Mouse (Mus musculus): ENCODE data around the gene Ttc21b. TPM values are rescaled to one million over a fixed set of nuclear protein-coding genes. Genes with fewer than 3 reads are reported as not detected.
A peak's percentile ranks its signal among the peaks of the same experiment; 100 is the strongest.
"Not testable (repeated sequence)": the region's sequence is repeated elsewhere in the genome, so short reads cannot be mapped to it uniquely, and the experiment has no call there.

The Ttc21b gene
- polyA plus RNA-seq, 1 experiment from 2014 or later = 6.7 TPM

GRCm38 (mm10) chr2:66204218-66204617 is 52.2 kb downstream of the Ttc21b start:
- Histone ChIP-seq H3K27me3 (replicated peaks; ENCODE audit: control insufficient read depth, insufficient read depth, low read length) (no peaks in the 10 kb centered on the region), H3K4me1 (replicated peaks; ENCODE audit: control insufficient read depth, insufficient read depth, low read length) (no peaks in the 10 kb centered on the region), H3K27ac (ENCODE audit: low read depth, low read length) (no peak overlapping the region), H3K36me3 (ENCODE audit: control insufficient read depth, insufficient read depth, low read length) (no peaks in the 10 kb centered on the region; the same call in 1 of the 2 replicates), H3K9me3 (ENCODE audit: control insufficient read depth, low read length) (no peaks in the 10 kb centered on the region), H3K9ac (ENCODE audit: low read depth, low read length) (no peak overlapping the region), H3K4me3 (ENCODE audit: low read depth, low read length) (no peak overlapping the region), H3K4me2 (no peak overlapping the region)
- ATAC-seq (replicated peaks; ENCODE audit: low FRiP score) (0 out of 2 replicates have a peak, but pooled peaks have one; percentile 22), DNase-seq (ENCODE audit: low spot score) (no peak)
- WGBS = 89% methylated on average over 2 of the region's 2 CpGs

- no peaks in the 10 kb centered on the region for H3K4me1 ChIP-seq (replicated peaks; ENCODE audit: control insufficient read depth, insufficient read depth, low read length)
- 39% methylated on average over 3 of the region's 3 CpGs for WGBS
- ATAC-seq (replicated peaks; ENCODE audit: low FRiP score) (no peak), DNase-seq (ENCODE audit: low spot score) (no peak)
- H3K27ac ChIP-seq (ENCODE audit: low read depth, low read length) = no peak overlapping the region
- no peak overlapping the region for H3K4me3 ChIP-seq (ENCODE audit: low read depth, low read length)
- no peaks in the 10 kb centered on the region for H3K27me3 ChIP-seq (replicated peaks; ENCODE audit: control insufficient read depth, insufficient read depth, low read length)
- H3K36me3 ChIP-seq (ENCODE audit: control insufficient read depth, insufficient read depth, low read length) = no peaks in the 10 kb centered on the region
- H3K4me2 ChIP-seq = no peak overlapping the region
- no peaks in the 10 kb centered on the region for H3K9me3 ChIP-seq (ENCODE audit: control insufficient read depth, low read length)
- H3K9ac ChIP-seq (ENCODE audit: low read depth, low read length) = no peak overlapping the region
These were observed 56.2 kb downstream of the Ttc21b start for GRCm38 (mm10) chr2:66200195-66200594.

GRCm38 (mm10) chr2:66191691-66192100 is 64.7 kb downstream of the Ttc21b start:
- no peak for DNase-seq (ENCODE audit: low spot score)
- Histone ChIP-seq H3K9ac (ENCODE audit: low read depth, low read length) (no peak overlapping the region), H3K4me2 (no peak overlapping the region), H3K27ac (ENCODE audit: low read depth, low read length) (no peak overlapping the region), H3K4me1 (replicated peaks; ENCODE audit: control insufficient read depth, insufficient read depth, low read length) (no peaks in the 10 kb centered on the region), H3K9me3 (ENCODE audit: control insufficient read depth, low read length) (no peaks in the 10 kb centered on the region), H3K4me3 (ENCODE audit: low read depth, low read length) (no peak overlapping the region), H3K36me3 (ENCODE audit: control insufficient read depth, insufficient read depth, low read length) (no peaks in the 10 kb centered on the region), H3K27me3 (replicated peaks; ENCODE audit: control insufficient read depth, insufficient read depth, low read length) (no peaks in the 10 kb centered on the region)
- ATAC-seq (replicated peaks; ENCODE audit: low FRiP score) = no peak
- 88% methylated on average over 13 of the region's 13 CpGs for WGBS

GRCm38 (mm10) chr2:66190157-66190556 is 66.3 kb downstream of the Ttc21b start:
- no peak overlapping the region for H3K4me3 ChIP-seq (ENCODE audit: low read depth, low read length)
- ATAC-seq (replicated peaks; ENCODE audit: low FRiP score) (no peak), DNase-seq (ENCODE audit: low spot score) (no peak)
- 89% methylated on average over 5 of the region's 5 CpGs for WGBS
- H3K27me3 ChIP-seq (replicated peaks; ENCODE audit: control insufficient read depth, insufficient read depth, low read length) = no peaks in the 10 kb centered on the region
- no peak overlapping the region for H3K4me2 ChIP-seq
- no peaks in the 10 kb centered on the region for H3K4me1 ChIP-seq (replicated peaks; ENCODE audit: control insufficient read depth, insufficient read depth, low read length)
- H3K9me3 ChIP-seq (ENCODE audit: control insufficient read depth, low read length) = no peaks in the 10 kb centered on the region
- H3K9ac ChIP-seq (ENCODE audit: low read depth, low read length) = no peak overlapping the region
- H3K27ac ChIP-seq (ENCODE audit: low read depth, low read length) = no peak overlapping the region
- no peaks in the 10 kb centered on the region for H3K36me3 ChIP-seq (ENCODE audit: control insufficient read depth, insufficient read depth, low read length)

GRCm38 (mm10) chr2:66189197-66189596 is 67.2 kb downstream of the Ttc21b start:
- H3K27me3 ChIP-seq (replicated peaks; ENCODE audit: control insufficient read depth, insufficient read depth, low read length); H3K36me3 ChIP-seq (ENCODE audit: control insufficient read depth, insufficient read depth, low read length); H3K4me2 ChIP-seq; H3K9me3 ChIP-seq (ENCODE audit: control insufficient read depth, low read length); H3K27ac ChIP-seq (ENCODE audit: low read depth, low read length); H3K4me3 ChIP-seq (ENCODE audit: low read depth, low read length); ATAC-seq (replicated peaks; ENCODE audit: low FRiP score); DNase-seq (ENCODE audit: low spot score); H3K9ac ChIP-seq (ENCODE audit: low read depth, low read length); H3K4me1 ChIP-seq (replicated peaks; ENCODE audit: control insufficient read depth, insufficient read depth, low read length): not testable (repeated sequence)
- 94% methylated on average over 12 of the region's 12 CpGs for WGBS

- no peaks in the 10 kb centered on the region for H3K36me3 ChIP-seq (ENCODE audit: control insufficient read depth, insufficient read depth, low read length)
- DNase-seq (ENCODE audit: low spot score) = no peak
- no peak for ATAC-seq (replicated peaks; ENCODE audit: low FRiP score)
- H3K4me1 ChIP-seq (replicated peaks; ENCODE audit: control insufficient read depth, insufficient read depth, low read length) = no peaks in the 10 kb centered on the region
- no peak overlapping the region for H3K4me2 ChIP-seq
- H3K27ac ChIP-seq (ENCODE audit: low read depth, low read length) = no peak overlapping the region
- 74% methylated on average over 6 of the region's 6 CpGs for WGBS
- H3K27me3 ChIP-seq (replicated peaks; ENCODE audit: control insufficient read depth, insufficient read depth, low read length) = no peaks in the 10 kb centered on the region
- no peak overlapping the region for H3K9ac ChIP-seq (ENCODE audit: low read depth, low read length)
- no peaks in the 10 kb centered on the region for H3K9me3 ChIP-seq (ENCODE audit: control insufficient read depth, low read length)
- H3K4me3 ChIP-seq (ENCODE audit: low read depth, low read length) = no peak overlapping the region
These were observed 68.9 kb downstream of the Ttc21b start for GRCm38 (mm10) chr2:66187520-66187919.

GRCm38 (mm10) chr2:66184431-66185164 is 71.8 kb downstream of the Ttc21b start:
- DNase-seq (ENCODE audit: low spot score) = no peak
- H3K4me2 ChIP-seq = no peak overlapping the region
- H3K36me3 ChIP-seq (ENCODE audit: control insufficient read depth, insufficient read depth, low read length) = no peaks in the 10 kb centered on the region
- no peak overlapping the region for H3K27ac ChIP-seq (ENCODE audit: low read depth, low read length)
- no peaks in the 10 kb centered on the region for H3K9me3 ChIP-seq (ENCODE audit: control insufficient read depth, low read length)
- no peak for ATAC-seq (replicated peaks; ENCODE audit: low FRiP score)
- 81% methylated on average over 7 of the region's 7 CpGs for WGBS
- no peak overlapping the region for H3K4me3 ChIP-seq (ENCODE audit: low read depth, low read length)
- H3K4me1 ChIP-seq (replicated peaks; ENCODE audit: control insufficient read depth, insufficient read depth, low read length) = no peaks in the 10 kb centered on the region
- no peak overlapping the region for H3K9ac ChIP-seq (ENCODE audit: low read depth, low read length)
- no peaks in the 10 kb centered on the region for H3K27me3 ChIP-seq (replicated peaks; ENCODE audit: control insufficient read depth, insufficient read depth, low read length)

- no peak overlapping the region for H3K4me2 ChIP-seq
- H3K9me3 ChIP-seq (ENCODE audit: control insufficient read depth, low read length) = no peaks in the 10 kb centered on the region
- WGBS = 71% methylated on average over 10 of the region's 10 CpGs
These were observed 76.1 kb downstream of the Ttc21b start for GRCm38 (mm10) chr2:66180293-66180692.

GRCm38 (mm10) chr2:66179782-66180181 is 76.6 kb downstream of the Ttc21b start:
- Histone ChIP-seq H3K4me3 (ENCODE audit: low read depth, low read length) (no peak overlapping the region), H3K4me1 (replicated peaks; ENCODE audit: control insufficient read depth, insufficient read depth, low read length) (no peaks in the 10 kb centered on the region), H3K27me3 (replicated peaks; ENCODE audit: control insufficient read depth, insufficient read depth, low read length) (no peaks in the 10 kb centered on the region), H3K9ac (ENCODE audit: low read depth, low read length) (no peak overlapping the region), H3K4me2 (no peak overlapping the region), H3K36me3 (ENCODE audit: control insufficient read depth, insufficient read depth, low read length) (no peaks in the 10 kb centered on the region), H3K27ac (ENCODE audit: low read depth, low read length) (no peak overlapping the region), H3K9me3 (ENCODE audit: control insufficient read depth, low read length) (no peaks in the 10 kb centered on the region)
- no peak for DNase-seq (ENCODE audit: low spot score)
- WGBS = 50% methylated on average over 10 of the region's 10 CpGs
- no peak for ATAC-seq (replicated peaks; ENCODE audit: low FRiP score)

More at GRCm38 (mm10) chr2:66180293-66180692, 76.1 kb downstream of the Ttc21b start:
- H3K9ac ChIP-seq (ENCODE audit: low read depth, low read length) = no peak overlapping the region
- H3K4me1 ChIP-seq (replicated peaks; ENCODE audit: control insufficient read depth, insufficient read depth, low read length) = no peaks in the 10 kb centered on the region
- H3K27ac ChIP-seq (ENCODE audit: low read depth, low read length) = no peak overlapping the region
- H3K27me3 ChIP-seq (replicated peaks; ENCODE audit: control insufficient read depth, insufficient read depth, low read length) = no peaks in the 10 kb centered on the region
- no peaks in the 10 kb centered on the region for H3K36me3 ChIP-seq (ENCODE audit: control insufficient read depth, insufficient read depth, low read length)
- no peak overlapping the region for H3K4me3 ChIP-seq (ENCODE audit: low read depth, low read length)
- DNase-seq (ENCODE audit: low spot score) (no peak), ATAC-seq (replicated peaks; ENCODE audit: low FRiP score) (no peak)

Measured in liver, embryonic 11.5 days (tissue).